Mouse (Mus musculus): ENCODE results near the gene Adgre4.
"Not testable (repeated sequence)": the region's sequence is repeated elsewhere in the genome, so short reads cannot be mapped to it uniquely, and the experiment has no call there.

Gene Adgre4

GRCm38 (mm10) chr17:55749786-55750185, at the start of gene Adgre4:
Adgre4 (plus strand) TSS chr17:55749984.
- no peak for DNase-seq (ENCODE audit: low spot score)

- DNase-seq (ENCODE audit: low spot score): peak; percentile 77
Observed at GRCm38 (mm10) chr17:55702161-55702820, 47.5 kb upstream of the Adgre4 start.

GRCm38 (mm10) chr17:55702865-55703264, 46.9 kb upstream of the Adgre4 start:
- DNase-seq (ENCODE audit: low spot score): no peak

- peak; percentile 90 for DNase-seq (ENCODE audit: low spot score)
Observed at GRCm38 (mm10) chr17:55711984-55712811, 37.6 kb upstream of the Adgre4 start, which contains the start of gene Pot1b. Pot1b (minus strand) TSS chr17:55712628.

- DNase-seq (ENCODE audit: low spot score): no peak
Observed at GRCm38 (mm10) chr17:55721270-55721669, 28.5 kb upstream of the Adgre4 start.

- DNase-seq (ENCODE audit: low spot score): no peak
Observed at GRCm38 (mm10) chr17:55722250-55722649, 27.5 kb upstream of the Adgre4 start.

GRCm38 (mm10) chr17:55726193-55726592, 23.6 kb upstream of the Adgre4 start:
- no peak for DNase-seq (ENCODE audit: low spot score)

GRCm38 (mm10) chr17:55736675-55737074, 13.1 kb upstream of the Adgre4 start:
- no peak for DNase-seq (ENCODE audit: low spot score)

- DNase-seq (ENCODE audit: low spot score): no peak
Observed at GRCm38 (mm10) chr17:55751170-55751569, 1.4 kb downstream of the Adgre4 start.

GRCm38 (mm10) chr17:55813642-55814041, 63.9 kb downstream of the Adgre4 start:
- no peak for DNase-seq (ENCODE audit: low spot score)

GRCm38 (mm10) chr17:55816853-55817252, 67.1 kb downstream of the Adgre4 start:
- no peak for DNase-seq (ENCODE audit: low spot score)

GRCm38 (mm10) chr17:55821566-55821965, 71.8 kb downstream of the Adgre4 start:
- no peak for DNase-seq (ENCODE audit: low spot score)

GRCm38 (mm10) chr17:55843067-55843466, 93.3 kb downstream of the Adgre4 start:
- no peak for DNase-seq (ENCODE audit: low spot score)

GRCm38 (mm10) chr17:55877184-55877583, 127.4 kb downstream of the Adgre4 start:
- DNase-seq (ENCODE audit: low spot score): no peak

GRCm38 (mm10) chr17:55878282-55878635, 128.5 kb downstream of the Adgre4 start:
- not testable (repeated sequence) for DNase-seq (ENCODE audit: low spot score)

GRCm38 (mm10) chr17:55878636-55879369, 129.0 kb downstream of the Adgre4 start, which contains the start of gene Zfp119a:
Zfp119a (minus strand) TSS chr17:55878930.
- DNase-seq (ENCODE audit: low spot score): peak; percentile 70

GRCm38 (mm10) chr17:55883631-55884030, 133.8 kb downstream of the Adgre4 start:
- no peak for DNase-seq (ENCODE audit: low spot score)

GRCm38 (mm10) chr17:55884912-55885311, 135.1 kb downstream of the Adgre4 start:
- DNase-seq (ENCODE audit: low spot score): no peak

- DNase-seq (ENCODE audit: low spot score): peak; percentile 36
Observed at GRCm38 (mm10) chr17:55892406-55892955, 142.7 kb downstream of the Adgre4 start.

- DNase-seq (ENCODE audit: low spot score): no peak
Observed at GRCm38 (mm10) chr17:55903087-55903486, 153.3 kb downstream of the Adgre4 start.

Measured in layer of hippocampus, adult 9-10 months (tissue).